Mouse (Mus musculus) gastrocnemius, postnatal 10 days (tissue): Measurements from ENCODE around the gene Gm16440. TPM values are rescaled to one million over a fixed set of nuclear protein-coding genes. Genes with fewer than 3 reads are reported as not detected.
"Not testable (repeated sequence)": the region's sequence is repeated elsewhere in the genome, so short reads cannot be mapped to it uniquely, and the experiment has no call there.

ENCODE experiments used
- DNase-seq: peaks from one replicate; pipeline ENCODE4 v3.0.0; 2021; ENCODE audit warnings: mixed read lengths
- long read RNA-seq, 2 experiments: library from polyadenylated mRNA; stranded (forward); transcript quantifications; one replicate each; pipeline ENCODE4 v2.0.0; 2021
- total RNA-seq, 2 experiments: library from RNA; stranded (reverse); gene quantifications; 2 replicates each; pipeline ENCODE4 v1.2.3; 2021

The Gm16440 gene
- not detected for total RNA-seq
- long read RNA-seq, experiment 1: 0 reads
- long read RNA-seq, experiment 2: 0 reads

DNA sequence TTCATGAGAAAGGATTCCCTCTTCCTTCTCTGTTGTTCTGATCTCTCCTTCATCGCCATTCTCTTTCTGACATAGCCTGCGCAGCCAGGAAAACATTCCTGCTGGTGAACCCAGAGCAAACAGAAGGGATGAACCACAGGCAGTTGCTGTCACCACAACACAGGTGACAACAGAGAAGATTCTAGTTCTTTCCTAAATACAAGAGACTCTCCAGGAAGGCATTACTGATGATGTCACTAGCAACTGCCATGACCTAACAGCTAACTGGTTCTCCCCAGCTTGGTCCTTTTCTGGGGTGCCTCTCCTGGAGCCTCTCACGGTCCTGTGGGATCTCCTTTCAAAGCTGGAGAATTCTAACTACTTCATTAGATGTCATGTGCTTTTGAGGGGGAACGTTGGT is at the start of gene Gm16440:
TSS of gene Gm16440 (minus strand) at position 101 of the 400 bp plus-strand sequence.
- not testable (repeated sequence) for DNase-seq

DNA sequence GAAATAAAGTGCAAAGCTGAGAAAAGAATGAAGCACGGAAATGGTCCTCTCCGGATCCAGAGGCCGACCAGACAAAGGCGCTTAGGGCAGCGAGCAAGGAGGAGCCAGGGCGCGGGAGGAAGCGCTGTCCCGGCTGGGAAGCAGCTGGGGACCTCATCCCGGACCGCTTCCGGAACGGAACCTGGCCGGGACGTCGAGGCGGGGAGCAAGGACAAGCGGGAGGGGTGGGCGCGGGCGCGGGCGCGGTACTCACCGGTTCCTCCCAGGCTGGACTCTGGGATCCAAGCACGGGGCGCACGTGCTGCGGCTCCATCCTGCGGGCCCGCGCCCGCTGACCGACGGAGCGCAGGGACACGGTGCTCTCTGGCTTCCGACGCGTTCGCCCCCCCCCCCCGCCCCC is 36.6 kb upstream of the Gm16440 start:
- peak; percentile 28 for DNase-seq

DNA sequence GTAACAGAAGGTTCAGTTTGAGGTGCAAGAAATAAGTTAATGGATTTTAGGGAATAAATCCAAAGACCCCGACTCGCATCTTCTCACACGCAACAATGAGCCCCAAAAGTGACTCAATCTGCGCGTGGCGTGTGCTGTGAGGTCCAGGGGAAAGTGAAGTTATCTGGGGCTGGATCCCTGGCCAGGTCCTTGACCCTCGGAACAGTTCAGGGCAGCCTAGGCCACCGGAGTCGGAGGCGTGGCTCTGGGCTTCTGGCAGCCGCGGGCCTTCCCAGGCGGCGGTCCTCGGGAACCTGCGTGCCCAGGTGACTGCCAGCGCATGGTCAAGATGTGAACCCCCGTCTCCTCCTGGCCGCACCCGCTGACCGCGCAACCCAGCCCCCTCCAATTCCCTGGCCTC is 36.2 kb upstream of the Gm16440 start:
- DNase-seq: peak; percentile 2

DNA sequence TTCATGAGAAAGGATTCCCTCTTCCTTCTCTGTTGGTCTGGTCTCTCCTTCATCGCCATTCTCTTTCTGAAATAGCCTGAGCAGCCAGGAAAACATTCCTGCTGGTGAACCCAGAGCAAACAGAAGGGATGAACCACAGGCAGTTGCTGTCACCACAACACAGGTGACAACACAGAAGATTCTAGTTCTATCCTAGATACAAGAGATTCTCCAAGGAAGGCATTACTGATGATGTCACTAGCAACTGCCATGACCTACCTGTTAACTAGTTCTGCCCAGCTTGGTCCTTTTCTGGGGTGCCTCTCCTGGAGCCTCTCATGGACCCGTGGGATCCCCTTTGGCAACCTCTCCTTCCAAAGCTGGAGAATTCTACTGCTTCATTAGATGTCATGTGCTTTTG is 22.3 kb upstream of the Gm16440 start, which contains the start of gene Gm3591:
TSS of gene Gm3591 (minus strand) at position 101 of the 400 bp plus-strand sequence.
- not testable (repeated sequence) for DNase-seq

DNA sequence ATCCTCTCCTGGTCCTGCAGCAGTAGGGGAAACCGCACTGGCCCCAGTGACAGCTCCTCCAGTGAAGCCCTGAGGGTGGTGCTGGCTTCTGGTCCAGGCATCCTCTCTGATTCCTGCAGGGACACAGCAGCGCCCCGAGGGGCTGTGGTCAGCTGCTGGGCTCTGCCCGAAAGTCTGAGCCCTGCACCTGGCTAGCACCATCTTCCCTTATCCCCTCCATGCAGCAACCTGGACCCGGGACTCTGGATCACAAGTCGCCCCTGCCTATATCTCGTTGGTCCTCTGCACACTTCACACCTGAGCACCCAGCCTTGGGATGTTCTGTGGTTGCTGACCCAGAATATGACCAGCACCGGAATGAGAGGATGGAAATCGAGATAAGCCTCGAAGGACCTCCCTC is 46.5 kb downstream of the Gm16440 start, which contains the start of gene Gm3618:
TSS of gene Gm3618 (minus strand) at position 101 of the 400 bp plus-strand sequence.
- DNase-seq: not testable (repeated sequence)

Other genes starting within 250 kb of the Gm16440 start
- gene Gm21560, start 171.0 kb downstream of the Gm16440 start, total RNA-seq: under 1 TPM; 0.40 to 0.75 TPM
- under 1 TPM; 0.54 to 0.90 TPM for gene Gm3411, start 103.1 kb downstream of the Gm16440 start, total RNA-seq
- gene Gm21103, start 85.5 kb downstream of the Gm16440 start, total RNA-seq: not detected
- gene Gm3618, start 46.6 kb downstream of the Gm16440 start, total RNA-seq: not detected
- gene Gm3591, start 22.2 kb upstream of the Gm16440 start, total RNA-seq: not detected
- not detected for gene Gm3594, start 54.3 kb upstream of the Gm16440 start, total RNA-seq
- not detected for gene Gm8356, start 147.0 kb upstream of the Gm16440 start, total RNA-seq
- 1 to 10 TPM in 1 of 2 experiments, under 1 TPM in 1; 0.56 to 1.2 TPM for gene Gm3629, start 200.3 kb upstream of the Gm16440 start, total RNA-seq
- gene Gm3460, start 232.1 kb upstream of the Gm16440 start, total RNA-seq: not detected